Mouse (Mus musculus): Measurements from ENCODE around the gene Atp1b2. TPM values are rescaled to one million over a fixed set of nuclear protein-coding genes. Genes with fewer than 3 reads are reported as not detected.

Atp1b2 gene
- total RNA-seq (2014; rRNA removed) (145 and 161 TPM in 2 replicates), polyA plus RNA-seq (2015; fragmentation: Nextera tagmentation; extraction: Ambion mirVana) (167 and 175 TPM in 2 replicates)

GRCm38 (mm10) chr11:69605726-69606490 is at the start of gene Atp1b2:
TSS of gene Atp1b2 (minus strand) at chr11:69605942.
- H3K4me1 ChIP-seq (ENCODE audit: insufficient read depth, low read length), result peaks cover 10% of the 10 kb centered on the region
- 2% methylated on average over 32 of the region's 32 CpGs for WGBS
- no peak for TF ChIP-seq CTCF (IDR thresholded peaks at IDR 0.05)
- ATAC-seq (ENCODE audit: low FRiP score) (peak; percentile 91), DNase-seq (ENCODE audit: low spot score) (peak; percentile 95)
- no peaks in the 10 kb centered on the region for H3K9me3 ChIP-seq (ENCODE audit: low read length)
- peak within 1 kb of the TSS; percentile 91 for H3K4me3 ChIP-seq (ENCODE audit: low read depth, low read length)
- peak within 1 kb of the TSS; percentile 90 for H3K27ac ChIP-seq (ENCODE audit: low read depth, low read length)
- no peaks in the 10 kb centered on the region for H3K27me3 ChIP-seq (ENCODE audit: insufficient read depth, low read length)
- peaks cover 18% of the 10 kb centered on the region for H3K36me3 ChIP-seq (ENCODE audit: insufficient read depth, low read length)
- H3K9ac ChIP-seq (replicated peaks; ENCODE audit: low read length, poor library complexity, severe bottlenecking), result peak within 1 kb of the TSS; percentile 90
- peak within 1 kb of the TSS; percentile 80 for H3K4me2 ChIP-seq (ENCODE audit: low read depth, low read length, poor library complexity, severe bottlenecking)

- peaks cover 51% of the 10 kb centered on the region for H3K36me3 ChIP-seq (ENCODE audit: insufficient read depth, low read length)
- no peak for TF ChIP-seq CTCF (IDR thresholded peaks at IDR 0.05)
- H3K9ac ChIP-seq (replicated peaks; ENCODE audit: low read length, poor library complexity, severe bottlenecking), result no peak overlapping the region
- H3K4me1 ChIP-seq (ENCODE audit: insufficient read depth, low read length), result 0 out of 2 replicates have a peak, but pooled peaks cover 4% of the 10 kb centered on the region
- H3K4me3 ChIP-seq (ENCODE audit: low read depth, low read length), result no peak overlapping the region
- no peaks in the 10 kb centered on the region for H3K27me3 ChIP-seq (ENCODE audit: insufficient read depth, low read length)
- DNase-seq (ENCODE audit: low spot score) (no peak), ATAC-seq (ENCODE audit: low FRiP score) (no peak)
- WGBS, result 50% methylated on average over 9 of the region's 9 CpGs
- H3K27ac ChIP-seq (ENCODE audit: low read depth, low read length), result no peak overlapping the region
- H3K4me2 ChIP-seq (ENCODE audit: low read depth, low read length, poor library complexity, severe bottlenecking), result no peak overlapping the region
- H3K9me3 ChIP-seq (ENCODE audit: low read length), result no peaks in the 10 kb centered on the region
Observed at GRCm38 (mm10) chr11:69654760-69655159, 49.0 kb upstream of the Atp1b2 start.

- TF ChIP-seq CTCF (IDR thresholded peaks at IDR 0.05), result no peak
- Histone ChIP-seq H3K27ac (ENCODE audit: low read depth, low read length) (no peak overlapping the region), H3K4me1 (ENCODE audit: insufficient read depth, low read length) (0 out of 2 replicates have a peak, but pooled peaks cover 4% of the 10 kb centered on the region), H3K36me3 (ENCODE audit: insufficient read depth, low read length) (peaks cover 56% of the 10 kb centered on the region), H3K4me2 (ENCODE audit: low read depth, low read length, poor library complexity, severe bottlenecking) (no peak overlapping the region), H3K4me3 (ENCODE audit: low read depth, low read length) (no peak overlapping the region), H3K9me3 (ENCODE audit: low read length) (no peaks in the 10 kb centered on the region), H3K27me3 (ENCODE audit: insufficient read depth, low read length) (no peaks in the 10 kb centered on the region), H3K9ac (replicated peaks; ENCODE audit: low read length, poor library complexity, severe bottlenecking) (no peak overlapping the region; the same call in 1 of the 2 replicates)
- DNase-seq (ENCODE audit: low spot score) (no peak), ATAC-seq (ENCODE audit: low FRiP score) (no peak)
- 43% methylated on average over 5 of the region's 5 CpGs for WGBS
Observed at GRCm38 (mm10) chr11:69653399-69653798, 47.7 kb upstream of the Atp1b2 start.

- ATAC-seq (ENCODE audit: low FRiP score) (no peak), DNase-seq (ENCODE audit: low spot score) (no peak)
- Histone ChIP-seq H3K4me1 (ENCODE audit: insufficient read depth, low read length) (no peaks in the 10 kb centered on the region), H3K4me2 (ENCODE audit: low read depth, low read length, poor library complexity, severe bottlenecking) (no peak overlapping the region), H3K27me3 (ENCODE audit: insufficient read depth, low read length) (no peaks in the 10 kb centered on the region), H3K27ac (ENCODE audit: low read depth, low read length) (no peak overlapping the region), H3K9me3 (ENCODE audit: low read length) (no peaks in the 10 kb centered on the region), H3K4me3 (ENCODE audit: low read depth, low read length) (no peak overlapping the region), H3K9ac (replicated peaks; ENCODE audit: low read length, poor library complexity, severe bottlenecking) (no peak overlapping the region), H3K36me3 (ENCODE audit: insufficient read depth, low read length) (peaks cover 75% of the 10 kb centered on the region)
- no peak for TF ChIP-seq CTCF (IDR thresholded peaks at IDR 0.05)
- WGBS, result 92% methylated on average over 5 of the region's 5 CpGs
Observed at GRCm38 (mm10) chr11:69645860-69646259, 40.1 kb upstream of the Atp1b2 start.

- ATAC-seq (ENCODE audit: low FRiP score), result no peak
- no peak overlapping the region for H3K9ac ChIP-seq (replicated peaks; ENCODE audit: low read length, poor library complexity, severe bottlenecking)
- 84% methylated on average over 3 of the region's 3 CpGs for WGBS
Observed at GRCm38 (mm10) chr11:69635471-69635870, 29.7 kb upstream of the Atp1b2 start.

More at GRCm38 (mm10) chr11:69635471-69635870, 29.7 kb upstream of the Atp1b2 start:
- no peak for DNase-seq (ENCODE audit: low spot score)
- no peak overlapping the region for H3K4me3 ChIP-seq (ENCODE audit: low read depth, low read length)
- H3K9me3 ChIP-seq (ENCODE audit: low read length), result no peaks in the 10 kb centered on the region
- H3K27me3 ChIP-seq (ENCODE audit: insufficient read depth, low read length), result no peaks in the 10 kb centered on the region
- peaks cover 10% of the 10 kb centered on the region for H3K36me3 ChIP-seq (ENCODE audit: insufficient read depth, low read length)
- H3K4me1 ChIP-seq (ENCODE audit: insufficient read depth, low read length), result no peaks in the 10 kb centered on the region
- no peak overlapping the region for H3K27ac ChIP-seq (ENCODE audit: low read depth, low read length)
- no peak overlapping the region for H3K4me2 ChIP-seq (ENCODE audit: low read depth, low read length, poor library complexity, severe bottlenecking)
- no peak for TF ChIP-seq CTCF (IDR thresholded peaks at IDR 0.05)

Data from midbrain, postnatal 0 days (tissue).